Mouse (Mus musculus) myocyte (in vitro differentiated cells): ENCODE measurements at regions not wholly inside any gene's neighbourhood (a gene's known extent, or its start where the extent isn't known, plus 50 kb on each side); places are given as distances from the start of the nearest gene placed in this dataset.

Experiments used
- CEBPB ChIP-seq: IDR thresholded peaks from 2 replicates; pipeline ENCODE4 v1.6.1; 2011; ENCODE audit warnings: mild to moderate bottlenecking, moderate library complexity; ENCODE audit not compliant: poor library complexity, insufficient read depth, severe bottlenecking
- E2F4 ChIP-seq: IDR thresholded peaks from one replicate; pipeline ENCODE4 v1.6.1; 2011; ENCODE audit warnings: mild to moderate bottlenecking, control low read depth, moderate library complexity; ENCODE audit not compliant: insufficient read depth
- MAX ChIP-seq: IDR thresholded peaks from one replicate; pipeline ENCODE4 v1.6.1; 2011; ENCODE audit warnings: low read depth, mild to moderate bottlenecking, control low read depth
- MYOD1 ChIP-seq, 3 experiments: IDR thresholded peaks; one replicate each; pipeline ENCODE4 v1.6.1; 2011; ENCODE audit warnings: control low read depth in 2 of 3, low read depth in 2 of 3, mild to moderate bottlenecking in 2 of 3, moderate library complexity in 1 of 3; ENCODE audit not compliant: insufficient read length in 2 of 3, control insufficient read depth in 1 of 3
- MYOG ChIP-seq, 3 experiments: IDR thresholded peaks; one replicate each; pipeline ENCODE4 v1.6.1; 2011; ENCODE audit warnings: control low read depth in 2 of 3, low read depth in 2 of 3, mild to moderate bottlenecking in 2 of 3; ENCODE audit not compliant: insufficient read length in 2 of 3, control insufficient read depth in 1 of 3, insufficient read depth in 1 of 3
- POLR2A ChIP-seq: IDR thresholded peaks from one replicate; pipeline ENCODE4 v1.6.1; 2011; ENCODE audit warnings: low read depth, mild to moderate bottlenecking, control low read depth, moderate library complexity; ENCODE audit not compliant: insufficient read length
- POLR2AphosphoS2 ChIP-seq: IDR thresholded peaks from one replicate; pipeline ENCODE4 v1.6.1; 2011; ENCODE audit warnings: low read depth, control low read depth; ENCODE audit not compliant: insufficient read length
- REST ChIP-seq: IDR thresholded peaks from one replicate; pipeline ENCODE4 v1.6.1; 2011; ENCODE audit warnings: mild to moderate bottlenecking, control low read depth, moderate library complexity; ENCODE audit not compliant: insufficient read depth, insufficient read length
- SRF ChIP-seq: IDR thresholded peaks from one replicate; pipeline ENCODE4 v1.6.1; 2011; ENCODE audit warnings: low read depth; ENCODE audit not compliant: control insufficient read depth, insufficient read length
- TCF12 ChIP-seq: IDR thresholded peaks from one replicate; pipeline ENCODE4 v1.6.1; 2011; ENCODE audit warnings: mild to moderate bottlenecking, control low read depth; ENCODE audit not compliant: poor library complexity, insufficient read depth, severe bottlenecking
- TCF3 ChIP-seq: IDR thresholded peaks from one replicate; pipeline ENCODE4 v1.6.1; 2011; ENCODE audit warnings: low read depth, control low read depth; ENCODE audit not compliant: insufficient read length
- USF1 ChIP-seq: IDR thresholded peaks from one replicate; pipeline ENCODE4 v1.6.1; 2011; ENCODE audit warnings: low read depth, mild to moderate bottlenecking, control low read depth, moderate library complexity

DNA sequence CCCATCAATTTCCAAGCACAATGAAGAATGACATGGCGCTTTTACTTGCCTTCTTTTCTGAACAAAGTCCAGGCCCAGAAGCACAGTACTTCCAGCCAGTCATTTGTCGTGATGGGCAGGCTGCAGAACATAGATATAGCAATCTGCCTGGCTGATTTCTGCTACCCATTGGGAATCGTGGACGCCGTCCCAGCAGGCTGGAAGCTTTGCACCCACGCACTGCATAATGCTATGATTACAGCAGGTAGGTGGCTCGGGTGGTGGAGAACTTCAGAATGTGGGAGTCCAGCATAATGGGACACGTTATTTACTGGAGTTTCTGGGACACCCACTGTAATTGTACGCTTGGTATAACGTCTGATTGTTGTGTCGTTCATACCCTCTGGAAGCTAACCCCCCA is 116.2 kb upstream of the Meis2 start:
- TF ChIP-seq POLR2A (no peak), CEBPB (no peak), MAX (no peak), POLR2AphosphoS2 (no peak), E2F4 (no peak), MYOD1 (IDR thresholded peaks at IDR 0.05; ENCODE audit: control insufficient read depth in 1 of 3, insufficient read length in 2 of 3, low read depth in 2 of 3) (no peak), MYOG (IDR thresholded peaks at IDR 0.05; ENCODE audit: control insufficient read depth in 1 of 3, insufficient read depth in 1 of 3, insufficient read length in 2 of 3, low read depth in 2 of 3) (no peak), SRF (no peak), USF1 (no peak), TCF12 (no peak), REST (no peak), TCF3 (no peak)
